Mouse (Mus musculus) forebrain, embryonic 14.5 days (tissue): Measurements from ENCODE around the gene Edc4. TPM values are rescaled to one million over a fixed set of nuclear protein-coding genes. Genes with fewer than 3 reads are reported as not detected.
A peak's percentile ranks its signal among the peaks of the same experiment; 100 is the strongest.

Experiments used
- ATAC-seq: fragments of 200-750 bp; cut with Nextera tagmentation; 2 replicates; pipeline ENCODE4 v1.8.0; 2017; ENCODE audit warnings: mild to moderate bottlenecking, moderate library complexity
- DNase-seq: peaks from one replicate; pipeline ENCODE4 v3.0.0-alpha.2; 2015; ENCODE audit warnings: low spot score
- H3K27ac ChIP-seq: fragments of 300-500 bp; sonication (generic); 2 replicates; pipeline ENCODE4 v1.5.1; 2014; ENCODE audit warnings: low read depth, mild to moderate bottlenecking, control low read depth, low read length, moderate library complexity
- H3K27me3 ChIP-seq: fragments of 300-500 bp; sonication (generic); replicated peaks from 2 replicates; pipeline ENCODE4 v1.6.1; 2014; ENCODE audit warnings: low read length, control low read depth, mixed read lengths; ENCODE audit not compliant: control insufficient read depth, insufficient read depth
- H3K36me3 ChIP-seq: fragments of 300-500 bp; sonication (generic); 2 replicates; pipeline ENCODE4 v1.6.1; 2014; ENCODE audit warnings: low read length, control low read depth; ENCODE audit not compliant: control insufficient read depth, insufficient read depth
- H3K4me1 ChIP-seq: fragments of 300-500 bp; sonication (generic); 2 replicates; pipeline ENCODE4 v1.6.1; 2014; ENCODE audit warnings: antibody characterized with exemption, low read length, control low read depth; ENCODE audit not compliant: control insufficient read depth, insufficient read depth
- H3K4me2 ChIP-seq: fragments of 300-500 bp; sonication (generic); 2 replicates; pipeline ENCODE4 v1.6.1; 2014; ENCODE audit warnings: mild to moderate bottlenecking, control low read depth, low read length
- H3K4me3 ChIP-seq: fragments of 300-500 bp; sonication (generic); 2 replicates; pipeline ENCODE4 v1.5.1; 2014; ENCODE audit warnings: low read depth, low read length, control low read depth
- H3K9ac ChIP-seq: fragments of 300-500 bp; sonication (generic); 2 replicates; pipeline ENCODE4 v1.6.1; 2014; ENCODE audit warnings: mild to moderate bottlenecking, low read length, control low read depth, moderate library complexity
- H3K9me3 ChIP-seq: fragments of 300-500 bp; sonication (generic); replicated peaks from 2 replicates; pipeline ENCODE4 v1.6.1; 2016; ENCODE audit warnings: low read length, control low read depth, mixed read lengths; ENCODE audit not compliant: control insufficient read depth
- WGBS: fragments of 180-500 bp; shearing (Covaris S2); extraction: QIAGEN DNeasy Blood & Tissue Kit; methylation state at CpG from one replicate; pipeline ENCODE4 v1.1.7; 2014; 5-methylcytosine and 5-hydroxymethylcytosine counted together
- polyA plus RNA-seq: library from polyadenylated mRNA; unstranded; fragments of >200 nt; fragmentation: Nextera tagmentation; extraction: Ambion mirVana; gene quantifications from 2 replicates; pipeline ENCODE4 v1.2.1, GENCODE M21; 2014

The Edc4 gene
- polyA plus RNA-seq, 1 experiment from 2014 or later, result 27.9 TPM

DNA sequence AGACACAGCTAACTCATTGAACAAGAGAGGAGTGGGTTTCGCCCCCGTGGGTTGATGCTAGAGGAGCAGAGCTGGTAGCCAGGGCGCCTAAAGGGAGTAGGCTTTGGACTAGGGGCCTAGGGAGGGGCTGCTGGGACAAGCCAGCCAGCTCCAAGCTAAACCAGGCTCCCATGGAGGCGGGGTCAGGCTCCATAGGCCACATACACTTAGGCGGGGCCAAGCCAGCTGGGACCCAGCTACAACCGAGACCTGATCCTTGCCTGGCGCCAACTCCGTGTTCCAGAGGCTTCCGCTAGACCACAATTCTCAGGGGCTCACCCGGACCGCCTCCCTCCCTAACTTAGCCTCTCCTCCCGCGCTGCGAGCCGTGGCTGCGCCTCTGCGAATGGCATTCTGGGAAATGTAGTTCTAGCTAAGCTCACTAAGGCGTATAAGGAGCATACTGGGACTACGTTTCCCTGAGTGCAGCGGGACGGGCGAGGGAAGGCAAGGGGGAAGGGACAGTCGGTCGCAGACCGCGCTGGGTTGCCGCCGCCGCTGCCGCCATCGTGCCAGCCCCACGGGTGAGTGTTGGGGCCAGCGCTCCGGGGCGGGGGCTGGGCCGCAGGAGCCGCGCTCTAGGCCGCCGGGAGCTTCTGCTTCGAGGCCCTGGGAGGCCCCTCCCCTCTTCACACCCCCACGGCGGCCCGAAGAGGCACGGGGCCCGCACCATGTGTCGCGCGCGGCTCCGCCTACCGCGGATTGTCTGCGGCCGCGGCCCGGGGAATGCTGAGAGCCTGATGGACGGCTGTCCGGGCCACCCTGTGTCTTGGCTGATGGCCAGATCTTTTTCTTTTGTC is 20.3 kb upstream of the Edc4 start, which contains the start of gene Nutf2:
Nutf2 (plus strand) TSS at position 438 of the 839 bp plus-strand sequence.
- peak within 1 kb of the TSS; percentile 95 for H3K9ac ChIP-seq
- peaks cover 13% of the 10 kb centered on the region; the same call in 1 of the 2 replicates for H3K36me3 ChIP-seq
- peak within 1 kb of the TSS; percentile 68 for H3K4me2 ChIP-seq
- H3K9me3 ChIP-seq, result no peaks in the 10 kb centered on the region
- no peaks in the 10 kb centered on the region for H3K27me3 ChIP-seq
- DNase-seq, result peak; percentile 100
- under 1% methylated on average over 58 of the region's 59 CpGs for WGBS
- H3K4me1 ChIP-seq, result peaks cover 29% of the 10 kb centered on the region
- peak within 1 kb of the TSS; percentile 87 for H3K27ac ChIP-seq
- ATAC-seq, result peak; percentile 97
- H3K4me3 ChIP-seq, result peak within 1 kb of the TSS; percentile 97

DNA sequence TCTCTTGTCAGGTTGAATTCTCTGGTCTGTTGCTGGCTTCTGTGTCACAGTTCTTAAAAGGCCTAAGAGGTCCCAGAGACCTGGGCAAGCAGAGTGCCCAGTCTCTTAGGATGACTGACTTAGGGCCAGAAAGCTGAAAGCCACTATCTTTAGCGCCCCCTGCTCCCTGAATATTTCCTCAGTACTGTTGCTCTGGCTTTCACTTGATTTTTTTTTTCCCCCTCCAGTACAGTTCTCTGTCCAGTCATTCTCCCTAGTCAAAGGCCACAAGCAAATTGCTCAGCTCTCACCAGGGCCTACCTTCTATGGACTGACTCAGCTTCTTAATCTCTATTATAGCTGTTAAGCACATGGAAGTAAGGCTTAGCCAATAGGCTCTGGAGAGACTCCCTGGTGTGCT is 18.7 kb upstream of the Edc4 start:
- ATAC-seq (no peak), DNase-seq (no peak)
- H3K4me2 ChIP-seq, result peak overlapping the region; percentile 68
- peak overlapping the region; percentile 97 for H3K4me3 ChIP-seq
- H3K9me3 ChIP-seq, result no peaks in the 10 kb centered on the region
- WGBS, result 0% methylated on average over 1 of the region's 1 CpGs
- H3K4me1 ChIP-seq, result peaks cover 19% of the 10 kb centered on the region
- H3K27me3 ChIP-seq, result no peaks in the 10 kb centered on the region
- H3K36me3 ChIP-seq, result peaks cover 26% of the 10 kb centered on the region
- H3K9ac ChIP-seq, result peak overlapping the region; percentile 95
- no peak overlapping the region for H3K27ac ChIP-seq

DNA sequence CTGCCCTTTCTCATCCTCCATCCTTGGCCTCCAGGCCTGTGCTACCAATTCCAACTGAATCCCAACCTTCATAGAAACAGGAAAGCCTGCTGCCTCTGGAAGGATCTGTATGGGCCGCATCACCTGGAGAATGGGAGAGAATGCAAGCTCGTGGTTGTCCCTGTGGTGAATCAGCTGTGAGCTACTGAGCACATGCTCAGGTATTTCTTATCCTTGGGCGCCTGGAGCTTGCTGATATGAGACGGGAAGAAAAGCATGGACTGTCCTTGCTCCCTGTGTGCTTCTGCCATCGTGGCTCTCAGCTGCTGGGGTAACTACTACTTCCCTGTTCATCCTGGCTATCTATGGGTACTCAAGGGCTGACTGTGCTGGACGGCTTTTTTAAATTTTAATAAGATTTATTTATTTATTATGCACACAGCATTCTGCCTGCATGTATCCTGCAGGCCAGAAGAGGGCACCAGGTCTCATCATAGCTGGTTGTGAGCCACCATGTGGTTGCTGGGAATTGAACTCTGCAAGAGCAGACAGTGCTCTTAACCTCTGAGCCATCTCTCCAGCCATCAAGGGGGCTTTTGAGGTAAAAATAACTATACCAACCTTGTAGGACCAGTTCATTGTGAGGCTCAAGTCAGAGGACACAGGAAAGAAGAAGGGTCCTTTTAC is 14.2 kb upstream of the Edc4 start:
- H3K36me3 ChIP-seq, result peaks cover 54% of the 10 kb centered on the region
- WGBS, result 84% methylated on average over 6 of the region's 6 CpGs
- no peak for DNase-seq

DNA sequence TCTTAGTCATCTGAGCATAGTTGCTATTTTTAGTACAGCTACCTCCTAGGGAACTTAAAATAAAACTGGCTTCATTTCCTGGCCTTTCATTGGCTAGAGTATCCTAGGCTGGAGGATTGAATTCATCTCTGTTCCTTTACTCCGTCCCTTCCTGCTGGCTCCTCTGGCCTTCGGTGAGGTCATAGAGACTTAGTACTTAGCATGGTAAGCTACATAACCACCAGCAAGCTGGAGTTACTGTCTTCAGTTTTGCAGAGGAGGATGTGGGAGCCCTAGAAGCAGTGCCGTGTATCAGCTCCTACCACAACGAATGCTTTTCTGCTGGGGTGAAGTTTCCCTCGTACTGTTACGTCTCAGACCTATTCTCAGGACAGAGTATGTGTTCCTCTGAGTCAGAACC is 6.4 kb upstream of the Edc4 start:
- Histone ChIP-seq H3K9ac (no peak overlapping the region), H3K9me3 (no peaks in the 10 kb centered on the region), H3K27me3 (no peaks in the 10 kb centered on the region), H3K4me2 (no peak overlapping the region), H3K4me3 (no peak overlapping the region), H3K36me3 (peaks cover 80% of the 10 kb centered on the region), H3K4me1 (no peaks in the 10 kb centered on the region), H3K27ac (no peak overlapping the region)
- ATAC-seq, result no peak
- DNase-seq, result no peak
- 87% methylated on average over 6 of the region's 6 CpGs for whole genome bisulfite sequencing

More for the DNA sequence above, 14.2 kb upstream of the Edc4 start:
- ATAC-seq, result no peak
- H3K4me1 ChIP-seq, result peaks cover 8% of the 10 kb centered on the region
- H3K27me3 ChIP-seq, result no peaks in the 10 kb centered on the region
- no peak overlapping the region for H3K27ac ChIP-seq
- H3K4me2 ChIP-seq, result no peak overlapping the region
- no peak overlapping the region for H3K9ac ChIP-seq
- no peak overlapping the region for H3K4me3 ChIP-seq
- no peaks in the 10 kb centered on the region for H3K9me3 ChIP-seq

DNA sequence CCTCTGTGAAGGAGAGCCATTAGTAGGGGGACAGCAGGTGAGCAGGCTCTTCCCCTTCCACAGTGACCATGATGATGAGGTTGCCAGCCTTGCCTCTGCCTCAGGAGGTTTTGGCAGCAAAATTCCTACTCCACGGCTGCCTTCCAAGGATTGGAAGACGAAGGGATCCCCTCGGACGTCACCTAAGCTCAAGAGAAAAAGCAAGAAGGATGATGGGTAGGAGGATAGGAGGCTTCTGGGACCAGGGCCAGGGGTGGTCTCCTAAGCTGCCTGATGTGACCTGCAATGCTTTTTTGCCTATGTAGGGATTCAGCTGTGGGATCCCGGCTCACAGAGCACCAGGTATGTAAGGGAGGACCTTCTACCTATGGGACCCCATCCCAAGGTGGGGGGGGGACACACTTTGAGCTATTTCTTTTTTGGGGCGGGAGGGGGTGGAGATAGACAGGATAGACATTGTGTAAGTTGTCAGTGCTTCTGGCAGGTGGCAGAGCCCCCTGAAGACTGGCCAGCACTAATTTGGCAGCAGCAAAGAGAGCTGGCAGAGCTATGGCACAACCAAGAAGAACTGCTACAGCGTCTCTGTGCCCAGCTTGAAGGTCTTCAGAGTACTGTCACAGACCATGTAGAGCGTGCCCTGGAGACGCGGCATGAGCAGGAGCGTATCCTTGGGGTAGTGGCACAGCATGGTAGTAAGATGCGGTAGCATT is 9.2 kb downstream of the Edc4 start:
- WGBS, result 91% methylated on average over 12 of the region's 12 CpGs
- no peak overlapping the region for H3K9ac ChIP-seq

DNA sequence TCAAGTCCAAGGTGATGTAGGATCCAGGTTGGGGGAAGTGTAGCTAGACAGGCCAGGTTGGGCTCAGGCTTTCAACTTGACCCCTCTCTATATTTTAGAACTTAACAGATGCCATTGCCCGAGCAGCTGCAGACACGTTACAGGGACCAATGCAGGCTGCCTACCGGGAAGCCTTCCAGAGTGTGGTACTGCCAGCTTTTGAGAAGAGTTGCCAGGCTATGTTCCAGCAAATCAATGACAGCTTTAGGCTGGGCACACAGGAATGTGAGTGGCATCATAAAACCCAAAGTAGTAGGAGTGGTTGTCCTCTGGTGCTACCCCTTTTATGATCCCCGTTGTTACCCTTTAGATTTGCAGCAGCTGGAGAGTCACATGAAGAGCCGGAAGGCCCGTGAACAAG is 10.2 kb downstream of the Edc4 start:
- Histone ChIP-seq H3K36me3 (peaks cover 75% of the 10 kb centered on the region), H3K9me3 (no peaks in the 10 kb centered on the region), H3K4me1 (0 out of 2 replicates have a peak, but pooled peaks cover 3% of the 10 kb centered on the region), H3K27me3 (no peaks in the 10 kb centered on the region), H3K9ac (no peak overlapping the region), H3K27ac (no peak overlapping the region), H3K4me2 (no peak overlapping the region), H3K4me3 (no peak overlapping the region)
- ATAC-seq, result no peak
- 89% methylated on average over 6 of the region's 6 CpGs for WGBS
- DNase-seq, result no peak

More for the DNA sequence above, 9.2 kb downstream of the Edc4 start:
- Histone ChIP-seq H3K36me3 (peaks cover 84% of the 10 kb centered on the region), H3K27ac (no peak overlapping the region), H3K4me1 (0 out of 2 replicates have a peak, but pooled peaks cover 3% of the 10 kb centered on the region), H3K9me3 (no peaks in the 10 kb centered on the region), H3K4me2 (no peak overlapping the region), H3K27me3 (no peaks in the 10 kb centered on the region), H3K4me3 (no peak overlapping the region)
- DNase-seq, result no peak
- no peak for ATAC-seq

DNA sequence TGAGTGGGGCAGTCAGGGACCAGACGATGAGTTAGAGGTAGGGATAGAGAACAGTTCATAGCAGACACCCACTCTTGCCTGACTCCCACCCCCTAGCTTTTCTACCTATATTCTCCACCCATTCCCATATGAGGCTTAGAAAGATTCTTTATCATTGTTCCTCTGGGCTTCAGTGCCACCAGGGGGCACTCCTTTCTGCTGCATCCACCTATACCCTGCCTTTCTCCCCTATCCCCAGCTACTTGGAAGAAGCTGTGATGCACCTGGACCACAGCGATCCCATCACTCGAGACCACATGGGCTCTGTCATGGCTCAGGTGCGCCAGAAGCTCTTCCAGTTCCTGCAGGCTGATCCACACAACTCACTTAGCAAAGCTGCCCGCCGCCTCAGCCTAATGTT is 11.8 kb downstream of the Edc4 start:
- Histone ChIP-seq H3K4me2 (no peak overlapping the region), H3K4me1 (0 out of 2 replicates have a peak, but pooled peaks cover 3% of the 10 kb centered on the region), H3K9me3 (no peaks in the 10 kb centered on the region), H3K9ac (no peak overlapping the region), H3K27me3 (no peaks in the 10 kb centered on the region), H3K27ac (no peak overlapping the region), H3K4me3 (no peak overlapping the region), H3K36me3 (peaks cover 59% of the 10 kb centered on the region)
- ATAC-seq (no peak), DNase-seq (peak; percentile 35)
- WGBS, result 91% methylated on average over 6 of the region's 6 CpGs

DNA sequence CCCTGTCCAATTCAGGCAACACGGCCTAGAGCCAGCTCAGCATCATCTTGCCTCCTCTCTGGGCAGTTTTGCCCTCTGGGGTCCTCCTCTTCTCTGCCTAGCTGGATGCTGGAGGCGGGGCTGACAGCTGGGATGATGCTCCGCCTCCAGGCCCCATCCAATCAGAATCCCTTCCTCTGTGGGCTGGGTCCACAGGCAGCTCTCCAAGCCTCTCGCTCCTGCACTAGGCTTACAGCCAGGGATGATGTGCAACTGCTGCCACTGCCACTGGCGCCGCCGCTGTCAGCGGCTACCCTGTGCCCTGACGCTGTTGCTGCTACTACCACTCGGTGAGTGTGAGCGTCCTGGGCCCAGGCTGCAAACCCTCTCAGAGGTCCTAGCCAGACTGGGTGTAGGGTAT is 12.7 kb downstream of the Edc4 start, which contains the start of gene Nrn1l:
Nrn1l (plus strand) TSS at position 229 of the 400 bp plus-strand sequence.
- no peak within 1 kb of the TSS for H3K4me2 ChIP-seq
- ATAC-seq, result peak; percentile 90
- peaks cover 50% of the 10 kb centered on the region for H3K36me3 ChIP-seq

More for the DNA sequence above, 12.7 kb downstream of the Edc4 start, which contains the start of gene Nrn1l:
- Histone ChIP-seq H3K27me3 (no peaks in the 10 kb centered on the region), H3K4me3 (no peak within 1 kb of the TSS), H3K9ac (peak within 1 kb of the TSS; percentile 50), H3K9me3 (no peaks in the 10 kb centered on the region), H3K4me1 (0 out of 2 replicates have a peak, but pooled peaks cover 3% of the 10 kb centered on the region), H3K27ac (peak within 1 kb of the TSS; percentile 27; the same call in 1 of the 2 replicates)
- peak; percentile 85 for DNase-seq
- 3% methylated on average over 11 of the region's 11 CpGs for WGBS
